Mouse (Mus musculus): ENCODE measurements around the gene Hspa12b.
"Not testable (repeated sequence)": the region's sequence is repeated elsewhere in the genome, so short reads cannot be mapped to it uniquely, and the experiment has no call there.

Gene Hspa12b

GRCm38 (mm10) chr2:131127161-131127730 lies at the start of gene Hspa12b:
Hspa12b (plus strand) TSS chr2:131127280.
- peak; percentile 85 for DNase-seq (ENCODE audit: extremely low spot score)

DNA sequence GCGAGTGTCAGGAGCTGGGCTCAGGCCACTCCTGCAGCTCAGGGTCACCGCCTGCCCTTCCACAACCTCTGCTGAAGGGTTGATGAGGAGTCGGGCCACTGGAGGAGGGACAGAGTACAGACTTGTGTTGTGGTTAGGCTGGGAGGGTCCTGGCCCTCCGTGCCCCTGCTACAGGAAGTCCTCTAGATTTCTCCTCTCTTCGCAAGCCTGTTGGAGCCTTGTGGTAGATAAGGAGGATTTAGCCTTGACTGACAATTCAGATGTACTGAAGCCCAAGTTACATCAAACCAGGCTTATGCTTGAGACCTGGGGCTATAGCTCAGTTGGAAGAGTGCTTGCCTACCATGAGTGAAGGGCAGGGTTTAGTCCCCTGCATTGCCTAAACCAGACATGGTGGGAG lies 46.6 kb upstream of the Hspa12b start:
- DNase-seq (ENCODE audit: extremely low spot score): no peak

- DNase-seq (ENCODE audit: extremely low spot score): no peak
These were observed 42.9 kb upstream of the Hspa12b start for GRCm38 (mm10) chr2:131084206-131084605.

DNA sequence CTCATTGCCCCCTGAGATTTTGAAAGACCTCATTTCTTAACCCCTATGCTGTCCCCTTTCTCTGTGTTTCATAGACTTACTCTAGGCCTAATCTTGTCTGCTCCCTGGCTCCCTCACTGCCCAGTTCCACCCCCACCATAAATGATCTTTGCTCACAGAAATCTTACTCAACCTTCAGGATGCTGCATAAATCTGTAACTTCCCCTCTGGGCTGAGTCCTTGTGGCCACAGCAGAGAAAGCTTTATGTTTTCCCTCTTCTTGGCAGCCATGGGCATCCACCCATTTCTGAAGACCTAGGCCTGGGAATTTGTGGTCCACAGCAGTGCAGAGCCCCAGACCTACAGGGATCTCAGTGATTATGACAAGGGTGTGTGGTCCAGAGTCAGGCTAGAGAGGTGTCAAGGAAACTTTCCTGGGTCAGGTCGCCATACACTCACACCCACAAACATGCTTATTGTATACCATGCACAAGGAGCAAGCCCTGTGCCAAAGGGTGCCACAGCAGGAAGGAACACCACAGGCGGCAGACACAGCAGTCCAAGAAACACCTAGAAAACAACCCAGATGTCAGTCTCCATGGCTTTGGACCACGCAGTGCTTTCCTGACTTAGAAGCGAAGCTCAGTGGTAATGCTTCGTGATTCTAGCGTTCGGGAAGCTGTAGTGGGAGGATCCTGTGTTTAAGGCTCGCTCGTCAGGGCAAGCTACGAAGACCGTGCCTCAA lies 40.3 kb upstream of the Hspa12b start, which contains the start of gene Siglec1:
Gene Siglec1, minus strand, starts transcription at position 99 of the 724 bp plus-strand sequence.
- no peak for DNase-seq (ENCODE audit: extremely low spot score)

GRCm38 (mm10) chr2:131088581-131088980 lies 38.5 kb upstream of the Hspa12b start:
- no peak for DNase-seq (ENCODE audit: extremely low spot score)

GRCm38 (mm10) chr2:131089634-131090033 lies 37.4 kb upstream of the Hspa12b start:
- DNase-seq (ENCODE audit: extremely low spot score): no peak

DNA sequence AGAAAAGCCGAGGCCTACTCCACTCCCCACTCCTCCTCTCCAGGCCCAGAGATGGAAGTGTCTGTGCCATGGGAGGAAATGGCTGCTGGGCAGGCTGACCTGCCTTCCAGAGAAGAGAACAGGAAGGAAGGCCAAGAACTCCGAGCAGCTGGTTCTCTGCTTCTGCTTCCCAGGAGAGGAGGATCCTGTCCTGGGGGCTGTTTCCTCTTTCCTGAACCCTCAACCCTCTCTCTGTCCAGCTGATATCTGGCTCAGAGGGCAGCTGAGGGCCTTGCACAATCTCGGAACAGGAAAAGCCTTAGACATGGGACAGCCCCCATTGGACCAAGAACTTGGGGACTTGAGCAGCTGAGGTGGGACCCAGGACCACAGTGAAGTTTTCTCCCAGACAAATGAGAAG lies 36.2 kb upstream of the Hspa12b start:
- no peak for DNase-seq (ENCODE audit: extremely low spot score)

DNA sequence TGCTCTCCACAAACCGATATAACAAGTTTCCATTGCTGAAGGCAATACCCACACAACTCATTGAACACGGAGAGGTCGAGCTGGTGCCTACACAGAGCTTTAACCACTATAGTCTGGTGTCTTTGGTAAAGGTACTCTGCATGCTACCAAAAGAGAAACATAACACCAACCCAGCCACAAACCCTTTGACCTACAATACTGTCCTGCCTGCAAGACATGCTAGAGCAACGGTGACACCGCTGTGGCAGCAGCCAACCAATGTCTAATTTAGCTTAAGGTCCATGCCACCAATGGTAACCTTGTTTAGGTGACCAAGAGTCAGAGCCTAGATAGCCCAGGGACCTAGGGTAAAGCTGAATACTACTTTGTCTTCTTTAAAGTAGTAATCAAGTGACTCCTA lies 33.5 kb upstream of the Hspa12b start:
- no peak for DNase-seq (ENCODE audit: extremely low spot score)

DNA sequence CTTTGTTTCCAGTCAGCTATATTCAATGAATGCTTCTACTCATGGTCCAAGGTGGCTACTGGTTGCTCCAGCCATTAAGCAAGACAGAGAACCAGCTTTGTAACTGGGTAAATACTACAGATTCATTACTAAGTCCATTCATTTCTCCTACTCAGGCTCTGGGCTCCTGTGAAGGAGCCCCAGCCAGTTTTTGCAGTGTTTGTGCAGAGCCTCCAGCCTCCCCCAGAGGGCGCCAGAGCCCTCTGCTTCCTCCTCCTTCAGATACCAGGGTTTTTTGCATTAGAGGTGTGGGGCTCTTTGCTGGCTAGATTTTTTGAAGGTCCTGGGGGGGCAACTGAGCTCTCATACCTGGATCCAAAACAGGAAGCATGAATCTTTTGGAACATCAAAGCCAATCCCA lies 32.3 kb upstream of the Hspa12b start:
- DNase-seq (ENCODE audit: extremely low spot score): peak; percentile 72

- DNase-seq (ENCODE audit: extremely low spot score): peak; percentile 68
These were observed 30.8 kb upstream of the Hspa12b start for GRCm38 (mm10) chr2:131096101-131096795.

DNA sequence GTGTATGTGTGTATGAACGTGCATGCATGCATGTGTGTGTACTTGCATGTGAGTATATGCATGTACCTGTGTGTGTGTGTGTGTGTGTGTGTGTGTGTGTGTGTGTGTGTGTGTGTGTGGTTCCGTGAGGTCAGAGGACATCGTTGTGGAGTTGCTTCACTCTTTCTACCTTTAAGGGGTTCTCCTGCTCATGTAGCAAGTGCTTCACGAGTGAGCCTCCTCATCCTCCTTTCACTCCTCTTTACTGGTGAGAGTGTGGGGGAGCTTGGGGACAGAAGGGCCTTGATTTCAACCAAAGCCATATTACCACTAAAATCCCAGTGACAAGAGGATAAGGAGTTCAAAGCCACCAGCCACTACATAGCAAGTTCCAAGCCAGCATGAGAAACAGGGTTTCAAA lies 30.0 kb upstream of the Hspa12b start:
- DNase-seq (ENCODE audit: extremely low spot score): no peak

- DNase-seq (ENCODE audit: extremely low spot score): no peak
These were observed 25.6 kb upstream of the Hspa12b start for GRCm38 (mm10) chr2:131101530-131101929.

DNA sequence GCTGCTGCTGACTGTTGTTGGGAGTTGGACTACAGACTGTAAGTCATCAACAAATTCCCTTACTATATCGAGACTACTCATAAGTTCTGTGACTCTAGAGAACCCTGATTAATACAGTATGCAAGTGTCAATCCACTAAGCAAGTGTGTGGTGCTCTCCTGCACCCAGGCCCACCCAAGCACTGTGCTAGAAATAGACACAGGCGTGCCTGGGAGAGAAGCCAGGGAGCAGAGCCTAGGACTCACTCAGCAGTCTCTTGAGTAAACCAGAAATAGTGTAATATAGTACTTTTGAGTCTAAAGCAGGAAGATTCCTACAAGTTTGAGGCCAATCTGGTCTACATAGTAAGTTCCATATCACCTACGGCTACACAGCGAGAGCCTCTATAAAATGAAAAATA lies 23.1 kb upstream of the Hspa12b start:
- DNase-seq (ENCODE audit: extremely low spot score): no peak

DNA sequence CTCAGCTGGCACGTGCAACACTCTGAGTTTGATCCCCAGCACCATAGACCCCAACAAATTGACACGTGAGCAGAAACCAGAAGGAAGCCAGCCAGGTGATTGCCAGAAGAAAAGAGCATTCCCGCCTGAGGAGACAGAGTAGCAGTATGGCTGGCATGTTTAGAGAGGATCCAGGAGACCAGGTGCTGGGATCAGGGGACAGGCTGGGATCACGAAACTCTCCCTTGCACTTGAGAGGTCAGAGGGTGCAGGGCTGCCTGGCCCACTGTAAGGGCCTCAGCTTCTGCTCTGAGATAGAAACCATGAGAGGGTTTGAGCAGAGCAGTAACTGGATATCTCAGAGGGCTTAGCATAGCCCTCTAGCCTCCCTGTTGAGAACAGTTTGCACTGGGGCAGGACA lies 22.0 kb upstream of the Hspa12b start:
- not testable (repeated sequence) for DNase-seq (ENCODE audit: extremely low spot score)

DNA sequence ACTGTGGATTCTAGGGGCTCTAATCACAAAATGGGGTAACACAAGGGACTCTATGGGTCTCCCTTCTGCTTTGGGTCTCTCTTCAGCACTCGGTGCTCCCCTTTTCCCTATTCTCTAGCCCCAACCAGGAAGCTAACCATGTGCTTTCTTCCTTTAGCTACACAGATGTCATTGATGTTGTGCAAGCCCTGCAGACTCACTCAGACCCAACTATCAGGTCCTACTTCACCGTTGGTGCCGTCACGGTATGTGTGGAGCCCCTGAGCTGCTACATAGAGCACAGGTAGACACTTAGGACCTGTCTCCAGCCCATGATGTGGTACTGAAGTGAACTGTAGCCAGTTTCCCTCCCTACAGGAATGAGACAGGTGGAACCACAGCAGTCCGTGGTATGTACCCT lies 21.1 kb upstream of the Hspa12b start:
- no peak for DNase-seq (ENCODE audit: extremely low spot score)

DNA sequence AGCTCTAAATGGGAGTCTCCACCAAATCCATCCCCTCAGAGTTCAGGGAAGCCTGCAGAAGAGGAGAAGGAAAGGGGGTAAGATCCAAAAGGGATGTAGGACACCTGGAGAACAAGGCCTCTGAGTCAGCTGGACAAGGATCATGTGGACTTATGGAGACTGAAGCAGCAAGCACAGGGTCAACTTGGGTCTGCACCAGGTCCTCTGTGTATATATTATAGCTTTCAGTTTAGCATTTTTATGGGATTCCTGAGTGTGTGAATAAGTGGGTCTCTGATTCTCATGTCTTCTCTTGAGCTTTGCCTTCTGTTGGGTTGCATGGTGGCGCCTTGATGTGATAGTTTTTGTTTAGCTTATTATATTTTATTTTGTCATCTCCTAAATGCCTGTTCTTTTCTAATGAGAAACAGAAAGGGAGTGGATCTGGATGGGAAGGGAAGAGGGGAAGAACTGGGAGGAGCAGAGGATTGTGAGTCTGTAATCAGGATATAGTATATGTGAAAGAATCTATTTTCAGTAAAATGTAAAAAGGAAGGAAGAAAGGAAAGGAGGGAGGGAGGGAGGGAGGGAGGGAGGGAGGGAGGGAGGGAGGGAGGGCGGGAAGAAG lies 8.0 kb upstream of the Hspa12b start:
- DNase-seq (ENCODE audit: extremely low spot score): no peak

GRCm38 (mm10) chr2:131124166-131124565 lies 2.9 kb upstream of the Hspa12b start:
- no peak for DNase-seq (ENCODE audit: extremely low spot score)

DNA sequence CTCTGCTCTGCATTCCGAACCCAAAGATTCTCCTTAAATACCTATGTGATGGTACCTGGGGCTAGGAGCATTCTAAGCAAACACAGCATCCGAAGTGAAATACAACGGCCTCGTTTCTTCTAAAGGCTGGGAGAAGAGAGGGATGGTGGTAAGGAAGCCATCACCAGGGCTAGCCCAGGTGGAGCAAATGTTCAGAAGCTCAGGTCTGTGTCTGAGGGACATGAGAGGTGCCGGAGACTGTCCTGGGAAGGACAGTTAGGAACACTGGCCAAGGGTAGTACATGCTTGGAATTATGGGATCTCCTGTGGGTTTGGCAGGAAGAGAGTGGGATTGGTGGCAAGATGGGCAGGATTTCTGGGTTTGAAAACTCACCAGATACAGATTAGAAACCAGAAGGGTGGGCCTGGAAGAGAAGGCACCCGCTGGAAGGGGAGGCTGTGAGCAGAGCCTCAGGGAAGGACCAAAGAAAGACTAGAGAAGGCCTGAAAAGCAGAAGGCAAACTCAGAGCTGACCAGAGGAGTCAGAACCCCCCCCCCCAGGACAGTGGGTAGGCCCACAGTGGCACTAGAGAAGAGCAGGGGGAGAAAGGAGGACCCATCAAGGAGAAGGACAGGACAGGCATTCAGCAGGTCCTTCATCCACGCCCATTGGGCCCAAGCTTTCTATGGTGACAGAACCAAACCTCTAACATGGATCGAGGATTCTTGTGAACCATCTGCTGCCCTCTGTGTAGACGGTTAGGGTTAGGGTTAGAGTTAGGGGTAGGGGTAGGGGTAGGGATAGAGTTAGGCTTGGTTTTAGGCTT lies 1.7 kb upstream of the Hspa12b start:
- no peak for DNase-seq (ENCODE audit: extremely low spot score)

DNA sequence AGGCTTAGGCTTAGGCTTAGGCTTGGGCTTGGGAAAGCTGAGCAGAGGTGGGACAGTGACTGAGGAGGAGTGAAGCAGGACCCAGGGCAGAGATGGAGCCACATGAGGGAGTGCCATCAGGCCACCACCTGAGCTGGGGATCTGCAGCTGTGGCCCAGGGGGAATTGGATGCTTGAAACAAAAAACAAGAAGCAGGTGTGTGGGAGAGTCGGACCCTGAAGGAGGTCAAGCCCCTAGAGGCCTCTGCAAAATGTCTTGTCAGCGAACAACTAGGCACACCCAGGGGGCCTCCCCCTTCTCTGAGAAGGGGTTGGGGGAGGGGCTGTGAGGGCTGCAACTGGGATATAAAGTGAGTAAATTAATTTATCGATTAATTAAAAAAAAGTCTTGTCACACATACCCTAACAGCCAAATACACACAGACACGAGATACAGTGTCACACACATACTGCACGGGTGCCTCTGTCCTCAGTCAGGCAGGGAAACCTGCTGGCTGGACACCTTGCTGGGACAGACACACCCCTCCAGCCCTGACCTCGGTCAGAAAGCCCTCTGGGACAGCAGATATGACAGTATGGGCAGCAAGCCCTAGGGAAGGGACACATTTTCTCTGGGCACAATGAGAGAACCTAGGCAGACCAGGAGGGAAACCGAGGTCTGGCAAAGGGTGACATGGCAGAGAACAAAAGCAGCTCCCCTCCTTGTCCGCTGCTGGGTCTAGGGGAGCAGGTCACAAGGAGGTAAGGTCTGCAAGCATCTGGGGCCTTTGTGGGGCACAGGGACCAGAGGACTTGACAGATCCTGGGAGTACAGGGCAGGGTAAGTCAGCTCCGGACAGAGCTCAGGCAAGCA lies 890 bp upstream of the Hspa12b start:
- DNase-seq (ENCODE audit: extremely low spot score): no peak

DNA sequence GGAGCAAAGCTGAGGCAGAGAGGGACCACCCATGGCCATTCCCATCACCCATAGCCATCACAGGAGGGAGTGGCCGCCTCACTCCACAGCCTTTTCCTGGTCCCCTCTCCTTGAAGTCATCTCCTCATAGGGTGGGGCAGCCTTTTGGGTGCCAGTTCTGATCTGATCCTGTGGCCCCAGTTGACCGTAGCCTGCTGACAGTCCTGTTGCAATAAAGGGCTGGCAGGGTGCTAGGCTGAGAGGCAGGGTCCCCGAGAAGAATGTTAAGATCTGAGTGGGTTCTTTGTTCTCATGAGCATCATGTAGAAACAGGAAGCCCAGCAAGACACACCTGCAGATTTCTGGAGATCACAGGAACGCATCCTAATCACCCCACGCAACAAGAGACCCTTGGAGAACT lies 1.1 kb downstream of the Hspa12b start:
- DNase-seq (ENCODE audit: extremely low spot score): no peak

DNA sequence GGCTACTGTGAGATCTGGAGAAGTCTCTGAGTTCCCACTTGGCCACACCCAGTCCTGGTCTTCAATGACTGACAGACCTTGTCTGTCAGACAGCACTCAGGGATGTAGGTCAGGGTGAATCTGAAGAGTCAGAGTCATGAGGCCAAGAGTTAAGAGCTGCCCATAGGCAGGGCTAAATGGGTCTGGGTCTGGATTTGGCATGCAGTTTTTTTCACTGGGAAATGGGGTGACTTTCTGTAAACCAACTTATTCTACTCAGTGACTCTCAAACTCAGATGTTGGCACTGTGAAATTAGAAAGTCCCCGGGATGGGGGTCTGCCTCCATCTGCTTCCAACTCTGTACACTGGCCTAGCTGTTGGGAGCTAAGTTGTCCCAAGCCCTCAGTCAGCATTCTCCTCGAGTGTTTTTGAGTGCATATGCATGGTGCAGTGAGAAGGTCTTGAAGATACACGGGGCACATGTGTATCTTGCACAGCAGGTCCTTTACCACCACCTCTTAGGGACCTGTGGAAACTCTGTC lies 1.6 kb downstream of the Hspa12b start:
- no peak for DNase-seq (ENCODE audit: extremely low spot score)
